Mouse (Mus musculus) CH12.LX (cell line): ENCODE data around the gene Krtap9-5. TPM values are rescaled to one million over a fixed set of nuclear protein-coding genes. Genes with fewer than 3 reads are reported as not detected.

Source experiments
- DNase-seq: peaks from one replicate; pipeline ENCODE4 v3.0.0-alpha.2; 2013; ENCODE audit errors: extremely low read depth
- H3K27ac ChIP-seq: 2 replicates; pipeline ENCODE4 v1.5.1; 2012; ENCODE audit warnings: low read depth, mild to moderate bottlenecking, control low read depth, moderate library complexity; ENCODE audit not compliant: insufficient read depth
- H3K27me3 ChIP-seq: replicated peaks from 2 replicates; pipeline ENCODE3; 2012; ENCODE audit warnings: inconsistent platforms
- H3K36me3 ChIP-seq, 2 experiments: replicated peaks in 1 of 2; 2 replicates each; pipeline versions ENCODE3 to v1.6.1; 2012; ENCODE audit warnings: inconsistent platforms in 1 of 2, low read length in 1 of 2, mild to moderate bottlenecking in 1 of 2, mixed read lengths in 1 of 2, moderate library complexity in 1 of 2; ENCODE audit not compliant: control insufficient read depth in 1 of 2, insufficient read depth in 1 of 2
- H3K4me1 ChIP-seq, 2 experiments: 2 replicates each; pipeline ENCODE4 v1.6.1; 2012; ENCODE audit warnings: inconsistent platforms in 1 of 2, moderate library complexity in 1 of 2; ENCODE audit not compliant: insufficient read depth in 2 of 2, control insufficient read depth in 1 of 2
- H3K4me2 ChIP-seq: 2 replicates; pipeline ENCODE4 v1.6.1; 2012; ENCODE audit warnings: low read depth, mild to moderate bottlenecking, control low read depth; ENCODE audit not compliant: poor library complexity, insufficient read depth, severe bottlenecking
- H3K4me3 ChIP-seq, 3 experiments: fragments of 150-350 bp in 1 of 3; sonication (generic) in 1 of 3; replicated peaks in 1 of 3; 2 replicates each; pipeline versions ENCODE3 to v1.5.1; 2011 to 2012; ENCODE audit warnings: low read depth in 2 of 3, low read length in 2 of 3, mild to moderate bottlenecking in 2 of 3, moderate library complexity in 2 of 3, control low read depth in 1 of 3, improper control_type of control experiment in 1 of 3, inconsistent platforms in 1 of 3, mixed read lengths in 1 of 3; ENCODE audit not compliant: poor library complexity in 1 of 3
- H3K79me2 ChIP-seq: replicated peaks from 2 replicates; pipeline ENCODE4 v1.6.1; 2012; ENCODE audit warnings: mild to moderate bottlenecking, moderate library complexity; ENCODE audit not compliant: control insufficient read depth, poor library complexity, insufficient read depth, severe bottlenecking; ENCODE audit errors: extremely low read depth
- H3K9ac ChIP-seq: 2 replicates; pipeline ENCODE4 v1.6.1; 2012; ENCODE audit warnings: low read depth, mild to moderate bottlenecking, control low read depth, moderate library complexity; ENCODE audit not compliant: insufficient read depth
- H3K9me3 ChIP-seq: replicated peaks from 2 replicates; pipeline ENCODE3; 2012; ENCODE audit warnings: low read length, inconsistent platforms, mixed read lengths
- BHLHE40 ChIP-seq: IDR thresholded peaks from 2 replicates; pipeline ENCODE4 v1.6.1; 2011; ENCODE audit warnings: mild to moderate bottlenecking, low read depth, low read length, improper control_type of control experiment
- CHD2 ChIP-seq: IDR thresholded peaks from 2 replicates; pipeline ENCODE4 v1.6.1; 2011; ENCODE audit warnings: low read length, improper control_type of control experiment
- ELF1 ChIP-seq: IDR thresholded peaks from 2 replicates; pipeline ENCODE4 v1.6.1; 2014; ENCODE audit warnings: low read depth, mild to moderate bottlenecking, inconsistent platforms, low read length, improper control_type of control experiment
- EP300 ChIP-seq: IDR thresholded peaks from 2 replicates; pipeline ENCODE4 v1.6.1; 2011; ENCODE audit warnings: low read length, improper control_type of control experiment
- ETS1 ChIP-seq: conservative IDR thresholded peaks from 2 replicates; pipeline ENCODE4 v1.6.1; 2012; ENCODE audit warnings: low read depth, mild to moderate bottlenecking, inconsistent platforms, low read length, improper control_type of control experiment, moderate library complexity
- GABPA ChIP-seq: IDR thresholded peaks from 2 replicates; pipeline ENCODE4 v1.6.1; 2012; ENCODE audit warnings: low read depth, low read length, improper control_type of control experiment, inconsistent platforms; ENCODE audit not compliant: insufficient replicate concordance
- IRF4 ChIP-seq: IDR thresholded peaks from 2 replicates; pipeline ENCODE4 v1.6.1; 2014; ENCODE audit warnings: low read depth, mild to moderate bottlenecking, inconsistent platforms, low read length, improper control_type of control experiment
- MAFK ChIP-seq: IDR thresholded peaks from 2 replicates; pipeline ENCODE4 v1.6.1; 2011; ENCODE audit warnings: low read length, improper control_type of control experiment; ENCODE audit not compliant: insufficient replicate concordance
- MAX ChIP-seq: IDR thresholded peaks from 2 replicates; pipeline ENCODE4 v1.6.1; 2011; ENCODE audit warnings: low read length, improper control_type of control experiment
- MAZ ChIP-seq: IDR thresholded peaks from 2 replicates; pipeline ENCODE4 v1.6.1; 2012; ENCODE audit warnings: low read depth, mild to moderate bottlenecking, inconsistent platforms, low read length, improper control_type of control experiment, moderate library complexity
- MYC ChIP-seq: IDR thresholded peaks from 2 replicates; pipeline ENCODE4 v1.6.1; 2011; ENCODE audit warnings: low read depth, mild to moderate bottlenecking, improper control_type of control experiment, low read length
- NRF1 ChIP-seq: IDR thresholded peaks from 2 replicates; pipeline ENCODE4 v1.6.1; 2014; ENCODE audit warnings: low read depth, mild to moderate bottlenecking, inconsistent platforms, low read length, improper control_type of control experiment, moderate library complexity
- POLR2A ChIP-seq: IDR thresholded peaks from 2 replicates; pipeline ENCODE4 v1.6.1; 2011; ENCODE audit warnings: low read depth, mild to moderate bottlenecking, improper control_type of control experiment, low read length
- RAD21 ChIP-seq: IDR thresholded peaks from 2 replicates; pipeline ENCODE4 v1.6.1; 2011; ENCODE audit warnings: low read depth, mild to moderate bottlenecking, low read length, improper control_type of control experiment, moderate library complexity
- RCOR1 ChIP-seq: conservative IDR thresholded peaks from 2 replicates; pipeline ENCODE4 v1.6.1; 2012; ENCODE audit warnings: low read depth, mild to moderate bottlenecking, inconsistent platforms, low read length, improper control_type of control experiment
- TBP ChIP-seq: conservative IDR thresholded peaks from 2 replicates; pipeline ENCODE4 v1.6.1; 2011; ENCODE audit warnings: low read depth, low read length, improper control_type of control experiment
- USF2 ChIP-seq: conservative IDR thresholded peaks from 2 replicates; pipeline ENCODE4 v1.6.1; 2011; ENCODE audit warnings: low read depth, low read length, improper control_type of control experiment
- ZC3H11A ChIP-seq: IDR thresholded peaks from 2 replicates; pipeline ENCODE4 v1.6.1; 2012; ENCODE audit warnings: low read depth, mild to moderate bottlenecking, inconsistent platforms, low read length, improper control_type of control experiment
- ZNF384 ChIP-seq: IDR thresholded peaks from 2 replicates; pipeline ENCODE4 v1.6.1; 2012; ENCODE audit warnings: low read depth, low read length, improper control_type of control experiment, inconsistent platforms
- dilution Hi-C: fragments of 300-500 bp; cut with MboI; formaldehyde crosslinking; loops from 2 replicates; pipeline ENCODE4 v1.14.3; 2020; ENCODE audit warnings: low sequenced_read_pairs; ENCODE audit not compliant: extremely low pct_unique_long_range_greater_than_20kb, extremely low pct_ligation_motif_present
- in situ Hi-C: fragments of 300-500 bp; cut with MboI; formaldehyde crosslinking; loops from 3 replicates; pipeline ENCODE4 v1.14.3; 2019; ENCODE audit warnings: low sequenced_read_pairs, low pct_ligation_motif_present, low pct_unique_long_range_greater_than_20kb, mixed read lengths
- polyA plus RNA-seq: library from polyadenylated mRNA; unstranded; fragments of >175 nt; gene quantifications from 2 replicates; pipeline ENCODE4 v1.2.1, GENCODE M21; 2012; ENCODE audit warnings: low read depth; ENCODE audit not compliant: insufficient read length
- total RNA-seq, 2 experiments: library from RNA; depleted of rRNA; stranded (reverse); fragments of 300-350 nt in 1 of 2; fragments of >200 nt in 1 of 2; gene quantifications; 2 replicates each; pipeline ENCODE4 v1.2.3; 2012 to 2014

Gene Krtap9-5
- total RNA-seq (2012; rRNA removed) (not detected in 2 replicates), total RNA-seq (2014; rRNA removed) (not detected in 2 replicates), polyA plus RNA-seq (not detected in 2 replicates)

DNA sequence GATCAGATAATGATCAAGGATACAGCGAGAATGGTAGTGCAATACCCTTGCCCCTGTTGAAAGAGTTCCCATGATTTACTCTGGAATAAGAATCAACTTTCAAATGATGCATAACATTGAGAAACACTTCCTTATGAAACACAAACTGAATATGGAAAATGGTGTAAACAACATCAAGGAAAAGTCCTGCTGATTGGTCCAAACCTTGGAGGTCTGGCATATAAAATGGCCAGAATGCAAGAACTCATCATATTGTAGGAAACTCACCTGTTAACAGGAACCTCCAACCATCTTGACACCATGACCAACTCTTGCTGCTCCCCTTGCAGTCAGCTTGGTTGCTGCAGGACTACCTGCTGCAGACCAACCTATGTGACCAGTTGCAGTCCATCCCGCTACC is at the start of gene Krtap9-5:
Gene Krtap9-5, plus strand, starts transcription at position 301 of the 400 bp plus-strand sequence.
- Histone ChIP-seq H3K79me2 (no peaks in the 10 kb centered on the region), H3K27ac (no peak within 1 kb of the TSS), H3K4me2 (no peak within 1 kb of the TSS), H3K36me3 (no peaks in the 10 kb centered on the region), H3K4me3 (no peak within 1 kb of the TSS), H3K9ac (no peak within 1 kb of the TSS), H3K27me3 (peaks cover 51% of the 10 kb centered on the region), H3K4me1 (no peaks in the 10 kb centered on the region), H3K9me3 (peaks cover 6% of the 10 kb centered on the region)
- dilution Hi-C loops: no loop called here
- no peak for TF ChIP-seq ETS1
- no peak for TF ChIP-seq CHD2
- TF ChIP-seq POLR2A: no peak
- TF ChIP-seq TBP: no peak
- TF ChIP-seq MYC: no peak
- TF ChIP-seq NRF1: no peak
- TF ChIP-seq EP300: no peak
- TF ChIP-seq GABPA: no peak
- TF ChIP-seq RAD21: no peak
- no peak for TF ChIP-seq MAX
- no peak for TF ChIP-seq MAFK
- TF ChIP-seq USF2: no peak
- TF ChIP-seq ZNF384: no peak
- DNase-seq: no peak
- in situ Hi-C loops: no loop called here

GRCm38 (mm10) chr11:99907620-99908019 is 40.7 kb upstream of the Krtap9-5 start, which contains the start of gene Krtap31-1:
Krtap31-1 (plus strand) TSS chr11:99907920.
- in situ Hi-C loops: no loop called here
- no peak for DNase-seq
- Histone ChIP-seq H3K27me3 (peaks cover 57% of the 10 kb centered on the region), H3K4me1 (no peaks in the 10 kb centered on the region), H3K27ac (no peak within 1 kb of the TSS), H3K36me3 (no peaks in the 10 kb centered on the region)
- dilution Hi-C loops: no loop called here
- no peak for TF ChIP-seq RCOR1
- no peak for TF ChIP-seq BHLHE40
- TF ChIP-seq ELF1: no peak
- no peak for TF ChIP-seq ZC3H11A
- no peak for TF ChIP-seq IRF4
- TF ChIP-seq GABPA: no peak
- no peak for TF ChIP-seq MAZ
- TF ChIP-seq, all 38 proteins: peak for 0
- Histone ChIP-seq H3K4me3 (no peak within 1 kb of the TSS), H3K79me2 (no peaks in the 10 kb centered on the region), H3K9me3 (no peaks in the 10 kb centered on the region), H3K4me2 (no peak within 1 kb of the TSS), H3K9ac (no peak within 1 kb of the TSS)
